Mouse (Mus musculus) kidney, postnatal 0 days (tissue): Measurements from ENCODE around the gene Fam3b. TPM values are rescaled to one million over a fixed set of nuclear protein-coding genes. Genes with fewer than 3 reads are reported as not detected.

Experiments
- ATAC-seq: fragments of 200-750 bp; cut with Nextera tagmentation; replicated peaks from 2 replicates; pipeline ENCODE4 v1.8.0; 2017; ENCODE audit warnings: low read depth, moderate number of reproducible peaks, moderate TSS enrichment, moderate library complexity; ENCODE audit not compliant: low FRiP score
- DNase-seq: peaks from one replicate; pipeline ENCODE4 v3.0.0-alpha.2; 2016; ENCODE audit warnings: low spot score
- H3K27ac ChIP-seq: fragments of 300-500 bp; sonication (generic); 2 replicates; pipeline ENCODE4 v1.5.1; 2014; ENCODE audit warnings: mild to moderate bottlenecking
- H3K27me3 ChIP-seq: fragments of 300-500 bp; sonication (generic); 2 replicates; pipeline ENCODE4 v1.6.1; 2014; ENCODE audit warnings: low read length, mixed read lengths; ENCODE audit not compliant: insufficient read depth
- H3K36me3 ChIP-seq: fragments of 300-500 bp; sonication (generic); 2 replicates; pipeline ENCODE4 v1.6.1; 2014; ENCODE audit warnings: low read length, mixed read lengths; ENCODE audit not compliant: insufficient read depth
- H3K4me1 ChIP-seq: fragments of 300-500 bp; sonication (generic); replicated peaks from 2 replicates; pipeline ENCODE4 v1.6.1; 2014; ENCODE audit warnings: antibody characterized with exemption, low read length, mixed read lengths; ENCODE audit not compliant: insufficient read depth
- H3K4me2 ChIP-seq: fragments of 300-500 bp; sonication (generic); 2 replicates; pipeline ENCODE4 v1.6.1; 2014; ENCODE audit warnings: mild to moderate bottlenecking, low read length, moderate library complexity, mixed read lengths
- H3K4me3 ChIP-seq: fragments of 300-500 bp; sonication (generic); replicated peaks from 2 replicates; pipeline ENCODE4 v1.5.1; 2014; ENCODE audit warnings: low read depth, low read length
- H3K9ac ChIP-seq: fragments of 300-500 bp; sonication (generic); 2 replicates; pipeline ENCODE4 v1.6.1; 2014; ENCODE audit warnings: low read depth, low read length
- H3K9me3 ChIP-seq: fragments of 300-500 bp; sonication (generic); replicated peaks from 2 replicates; pipeline ENCODE4 v1.6.1; 2016; ENCODE audit warnings: low read length, inconsistent platforms, mixed read lengths
- CTCF ChIP-seq: IDR thresholded peaks from 2 replicates; pipeline ENCODE4 v1.5.1; 2016; ENCODE audit warnings: antibody characterized with exemption, low read depth, mild to moderate bottlenecking, moderate library complexity
- WGBS: fragments of 180-500 bp; shearing (Covaris S2); extraction: QIAGEN DNeasy Blood & Tissue Kit; methylation state at CpG from one replicate; pipeline ENCODE4 v1.1.7; 2014; 5-methylcytosine and 5-hydroxymethylcytosine counted together
- polyA plus RNA-seq: library from polyadenylated mRNA; unstranded; fragments of >200 nt; fragmentation: Nextera tagmentation; extraction: Ambion mirVana; gene quantifications from 2 replicates; pipeline ENCODE4 v1.2.1, GENCODE M21; 2015

Fam3b gene
- polyA plus RNA-seq, 1 experiment from 2014 or later: not detected

- ATAC-seq: no peak
- 84% methylated on average over 2 of the region's 2 CpGs for WGBS
- H3K4me3 ChIP-seq: no peak overlapping the region
- H3K4me2 ChIP-seq: no peak overlapping the region
- H3K9ac ChIP-seq: no peak overlapping the region
- no peak overlapping the region for H3K27ac ChIP-seq
- no peaks in the 10 kb centered on the region for H3K27me3 ChIP-seq
- no peaks in the 10 kb centered on the region for H3K9me3 ChIP-seq
- no peaks in the 10 kb centered on the region for H3K4me1 ChIP-seq
- no peak for TF ChIP-seq CTCF
- no peak for DNase-seq
- no peaks in the 10 kb centered on the region for H3K36me3 ChIP-seq
Observed at GRCm38 (mm10) chr16:97474671-97475070, 39.9 kb downstream of the Fam3b start.

GRCm38 (mm10) chr16:97467993-97468791 lies 46.4 kb downstream of the Fam3b start:
- WGBS: 80% methylated on average over 4 of the region's 4 CpGs
- Histone ChIP-seq H3K36me3 (no peaks in the 10 kb centered on the region), H3K4me2 (no peak overlapping the region), H3K9me3 (no peaks in the 10 kb centered on the region), H3K27me3 (no peaks in the 10 kb centered on the region), H3K4me1 (no peaks in the 10 kb centered on the region), H3K4me3 (no peak overlapping the region), H3K9ac (no peak overlapping the region), H3K27ac (no peak overlapping the region)
- DNase-seq (no peak), ATAC-seq (no peak)
- no peak for TF ChIP-seq CTCF

GRCm38 (mm10) chr16:97467472-97467871 lies 47.1 kb downstream of the Fam3b start:
- H3K4me1 ChIP-seq: no peaks in the 10 kb centered on the region
- ATAC-seq (no peak), DNase-seq (no peak)
- no peaks in the 10 kb centered on the region for H3K36me3 ChIP-seq
- H3K27me3 ChIP-seq: no peaks in the 10 kb centered on the region
- H3K9ac ChIP-seq: no peak overlapping the region
- H3K9me3 ChIP-seq: no peaks in the 10 kb centered on the region
- no peak for TF ChIP-seq CTCF
- WGBS: 76% methylated on average over 3 of the region's 3 CpGs
- H3K4me2 ChIP-seq: no peak overlapping the region
- H3K27ac ChIP-seq: no peak overlapping the region
- H3K4me3 ChIP-seq: no peak overlapping the region

GRCm38 (mm10) chr16:97466182-97466957 lies 48.2 kb downstream of the Fam3b start:
- Histone ChIP-seq H3K9me3 (no peaks in the 10 kb centered on the region), H3K27me3 (no peaks in the 10 kb centered on the region), H3K36me3 (no peaks in the 10 kb centered on the region), H3K9ac (no peak overlapping the region), H3K4me3 (no peak overlapping the region), H3K4me2 (no peak overlapping the region), H3K27ac (no peak overlapping the region), H3K4me1 (no peaks in the 10 kb centered on the region)
- ATAC-seq: no peak
- DNase-seq: peak; percentile 46
- peak; percentile 70 for TF ChIP-seq CTCF
- 51% methylated on average over 4 of the region's 4 CpGs for WGBS

- H3K4me3 ChIP-seq: no peak within 1 kb of the TSS
- ATAC-seq (no peak), DNase-seq (peak; percentile 9)
- H3K27ac ChIP-seq: no peak within 1 kb of the TSS
- H3K27me3 ChIP-seq: no peaks in the 10 kb centered on the region
- H3K4me2 ChIP-seq: no peak within 1 kb of the TSS
- WGBS: 30% methylated on average over 4 of the region's 4 CpGs
- no peak within 1 kb of the TSS for H3K9ac ChIP-seq
- H3K4me1 ChIP-seq: no peaks in the 10 kb centered on the region
- H3K36me3 ChIP-seq: no peaks in the 10 kb centered on the region
- H3K9me3 ChIP-seq: no peaks in the 10 kb centered on the region
- no peak for TF ChIP-seq CTCF
Observed at GRCm38 (mm10) chr16:97462481-97463181, 52.0 kb downstream of the Fam3b start, which contains the start of gene Mx1. TSS of gene Mx1 (minus strand) at chr16:97462907.

GRCm38 (mm10) chr16:97461271-97461670 lies 53.3 kb downstream of the Fam3b start:
- H3K4me1 ChIP-seq: no peaks in the 10 kb centered on the region
- 47% methylated on average over 2 of the region's 2 CpGs for WGBS
- DNase-seq (no peak), ATAC-seq (no peak)
- no peak overlapping the region for H3K4me2 ChIP-seq
- H3K27ac ChIP-seq: no peak overlapping the region
- H3K27me3 ChIP-seq: no peaks in the 10 kb centered on the region
- H3K9ac ChIP-seq: no peak overlapping the region
- TF ChIP-seq CTCF: no peak
- no peaks in the 10 kb centered on the region for H3K36me3 ChIP-seq
- H3K9me3 ChIP-seq: no peaks in the 10 kb centered on the region
- no peak overlapping the region for H3K4me3 ChIP-seq
